Mouse (Mus musculus): Measurements from ENCODE around the gene Serpina3k.
"Not testable (repeated sequence)": the region's sequence is repeated elsewhere in the genome, so short reads cannot be mapped to it uniquely, and the experiment has no call there.

The Serpina3k gene

DNA sequence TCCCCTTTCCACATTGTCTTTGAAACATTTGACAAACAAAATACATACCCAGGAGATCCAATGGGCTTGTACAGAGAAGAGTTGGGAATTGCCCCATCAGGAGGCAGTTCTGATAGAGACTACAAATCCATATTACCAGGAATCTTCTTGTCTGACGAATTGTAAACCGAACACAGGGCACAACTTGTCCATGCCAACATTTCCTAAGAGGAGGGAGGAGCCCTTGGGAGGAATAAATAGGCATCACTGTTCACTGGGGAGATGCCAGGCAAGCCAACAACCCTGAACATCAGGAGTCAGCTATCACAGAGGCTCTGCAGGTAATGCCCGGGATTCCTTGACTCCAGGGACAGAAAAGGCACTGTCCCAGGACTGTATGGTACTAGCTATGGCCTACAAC lies at the start of gene Serpina3k, which contains the start of gene Serpina3m:
TSS of gene Serpina3k (plus strand) at position 261 of the 400 bp plus-strand sequence.
TSS of gene Serpina3m (plus strand) at position 261 of the 400 bp plus-strand sequence.
- not testable (repeated sequence) for TF ChIP-seq GATA4 (IDR thresholded peaks at IDR 0.05; ENCODE audit: insufficient replicate concordance, low read length)

DNA sequence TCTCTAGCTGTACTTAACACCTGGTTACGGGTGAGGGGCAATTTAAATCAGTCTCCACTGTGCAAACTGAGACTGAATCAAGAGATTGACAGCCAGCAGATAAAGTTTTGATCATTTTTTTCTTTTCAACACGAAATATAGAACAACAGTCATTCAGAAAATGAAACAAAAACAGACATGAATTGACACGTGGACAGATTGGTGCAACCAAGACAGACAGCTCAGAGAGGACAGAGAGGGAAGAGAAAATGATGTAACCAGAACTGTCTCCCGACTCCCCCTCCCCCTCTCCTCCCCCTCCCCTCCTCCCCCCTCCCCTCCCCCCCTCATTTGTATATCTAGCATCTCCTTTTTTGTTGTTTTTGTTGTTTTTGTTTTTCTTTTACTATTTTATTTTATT lies 48.4 kb upstream of the Serpina3k start:
- no peak for TF ChIP-seq GATA4 (IDR thresholded peaks at IDR 0.05; ENCODE audit: insufficient replicate concordance, low read length)

DNA sequence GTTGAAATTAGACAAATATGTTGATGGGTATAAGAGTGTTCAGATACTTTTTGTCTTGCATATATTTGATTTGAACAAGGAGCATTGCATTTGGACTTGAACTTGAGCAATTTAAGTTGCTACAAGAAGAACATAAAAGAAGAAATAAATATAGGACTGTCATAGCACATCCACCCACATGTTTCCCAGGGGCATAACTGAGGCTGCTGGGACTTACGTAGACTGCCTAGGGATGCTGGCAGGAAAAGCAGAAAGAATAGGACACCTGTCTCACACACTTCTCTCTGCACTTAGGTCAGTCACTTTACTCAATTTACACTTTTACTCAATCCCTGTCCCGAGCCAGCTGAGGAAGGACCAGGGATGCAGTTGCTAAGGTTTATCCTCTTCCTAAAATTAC lies 44.3 kb upstream of the Serpina3k start:
- no peak for TF ChIP-seq GATA4 (IDR thresholded peaks at IDR 0.05; ENCODE audit: insufficient replicate concordance, low read length)

DNA sequence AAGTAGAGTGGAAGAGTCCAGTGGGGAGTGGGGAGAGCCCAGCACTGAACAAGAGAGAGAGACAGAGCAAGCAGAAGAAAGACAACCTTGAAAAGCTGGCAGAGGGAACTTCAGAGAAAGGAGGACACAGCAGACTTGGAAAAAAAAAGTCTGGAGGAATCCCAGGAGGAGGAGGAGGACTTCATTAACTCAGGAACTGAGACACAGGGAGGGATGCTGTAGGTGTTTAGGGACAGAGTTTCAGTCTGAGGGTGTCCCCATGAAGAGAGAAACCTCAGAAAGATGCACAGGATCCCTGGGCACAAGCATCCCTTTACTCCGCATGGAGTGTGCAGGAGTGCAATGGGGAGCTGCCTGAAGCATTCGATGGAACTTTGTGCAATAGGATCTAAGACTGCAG lies 40.2 kb upstream of the Serpina3k start:
- no peak for TF ChIP-seq GATA4 (IDR thresholded peaks at IDR 0.05; ENCODE audit: insufficient replicate concordance, low read length)

DNA sequence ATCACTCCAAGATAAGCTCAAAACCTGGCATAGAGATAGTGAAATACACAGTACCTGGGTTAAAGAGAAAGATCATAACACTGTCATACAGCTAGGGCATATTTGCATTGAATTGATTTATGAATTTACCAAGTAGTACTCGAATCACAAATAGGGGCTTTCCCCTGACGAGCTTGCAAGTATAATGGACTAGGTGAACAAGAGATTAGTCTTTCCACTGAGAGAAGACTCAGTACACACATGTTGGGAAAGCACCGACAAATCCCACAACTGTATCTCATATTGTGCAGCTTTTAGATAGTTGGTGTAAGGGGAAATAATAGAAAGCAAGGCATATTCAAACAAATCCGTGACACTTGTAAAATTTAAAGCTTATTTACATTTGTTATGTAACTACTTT lies 32.3 kb upstream of the Serpina3k start:
- TF ChIP-seq GATA4 (IDR thresholded peaks at IDR 0.05; ENCODE audit: insufficient replicate concordance, low read length): no peak

DNA sequence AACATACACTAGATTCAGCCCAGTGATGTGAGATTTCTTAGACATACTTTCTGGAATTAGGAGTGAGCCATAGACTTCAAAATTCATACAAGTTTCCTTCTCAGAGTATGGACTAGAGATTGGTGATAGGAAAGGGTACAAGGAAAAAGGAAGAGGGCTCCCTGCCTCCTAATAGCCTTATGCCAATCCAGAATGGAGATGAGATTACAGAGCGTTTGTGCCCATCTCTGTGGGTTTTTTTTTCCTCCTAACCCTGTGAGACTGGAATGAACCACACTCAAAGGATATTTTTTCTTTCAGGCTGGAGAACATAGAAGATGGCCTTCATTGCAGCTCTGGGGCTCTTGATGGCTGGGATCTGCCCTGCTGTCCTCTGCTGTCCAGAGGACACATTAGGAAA lies 24.0 kb upstream of the Serpina3k start, which contains the start of gene Serpina3j:
TSS of gene Serpina3j (plus strand) at position 301 of the 400 bp plus-strand sequence.
- no peak for TF ChIP-seq GATA4 (IDR thresholded peaks at IDR 0.05; ENCODE audit: insufficient replicate concordance, low read length)

DNA sequence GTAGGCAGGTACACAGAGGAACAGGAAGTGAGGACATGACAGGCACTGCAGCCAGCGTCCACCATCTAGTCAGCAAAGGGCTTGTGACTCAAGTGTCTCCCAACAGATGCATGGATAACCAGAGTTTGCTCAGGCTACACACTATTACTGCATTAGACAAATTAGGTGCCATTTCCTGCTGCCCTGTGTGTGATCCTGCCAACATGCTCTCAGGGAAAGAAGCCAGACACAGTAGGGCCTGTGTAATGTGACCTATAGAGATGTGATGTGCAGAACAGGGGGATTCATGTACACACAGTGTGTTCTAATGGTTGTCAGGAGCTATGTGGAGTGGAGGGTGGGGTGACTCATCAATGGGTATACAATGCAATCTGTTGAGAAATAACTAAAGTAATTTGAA lies 15.8 kb upstream of the Serpina3k start:
- no peak for TF ChIP-seq GATA4 (IDR thresholded peaks at IDR 0.05; ENCODE audit: insufficient replicate concordance, low read length)

DNA sequence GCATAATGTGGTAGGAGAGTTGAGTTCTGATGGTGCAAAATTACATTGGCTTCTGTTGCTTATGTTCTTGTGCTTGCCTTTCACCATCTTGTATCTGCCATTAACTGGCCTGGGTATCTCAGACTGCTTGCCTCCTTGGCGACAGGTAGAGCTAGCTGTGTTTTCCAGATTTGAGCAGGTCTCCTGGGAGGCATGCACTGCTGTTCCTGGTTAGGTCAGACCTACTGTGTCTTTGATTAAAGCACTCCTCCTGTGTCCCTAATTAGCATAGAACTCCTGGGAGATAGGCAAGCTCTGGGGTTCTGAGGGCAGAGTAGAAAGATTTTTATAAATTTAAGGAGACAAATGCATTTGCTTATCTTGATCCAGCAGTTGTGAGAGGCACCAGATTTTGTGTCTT lies 6.6 kb upstream of the Serpina3k start:
- no peak for TF ChIP-seq GATA4 (IDR thresholded peaks at IDR 0.05; ENCODE audit: insufficient replicate concordance, low read length)

DNA sequence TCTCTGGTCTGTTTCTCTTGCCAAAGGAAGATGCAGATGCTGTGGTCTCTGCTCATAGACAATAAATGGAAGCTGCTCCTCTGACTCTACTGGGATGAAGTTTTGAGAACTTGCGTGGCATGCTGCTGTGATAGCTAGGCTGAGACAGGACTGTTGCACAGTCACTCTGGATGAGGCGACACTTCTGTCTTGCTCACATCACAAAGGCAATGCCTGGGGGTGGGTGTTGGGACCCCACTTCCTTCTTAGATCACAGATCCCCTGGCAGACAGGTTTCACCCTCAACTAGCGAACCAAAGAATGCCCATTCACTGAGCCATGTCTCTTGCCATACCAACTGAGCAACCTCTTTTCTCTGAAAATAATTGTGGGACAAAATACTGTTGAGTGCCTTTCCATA lies 419 bp downstream of the Serpina3k start:
- no peak for TF ChIP-seq GATA4 (IDR thresholded peaks at IDR 0.05; ENCODE audit: insufficient replicate concordance, low read length)

DNA sequence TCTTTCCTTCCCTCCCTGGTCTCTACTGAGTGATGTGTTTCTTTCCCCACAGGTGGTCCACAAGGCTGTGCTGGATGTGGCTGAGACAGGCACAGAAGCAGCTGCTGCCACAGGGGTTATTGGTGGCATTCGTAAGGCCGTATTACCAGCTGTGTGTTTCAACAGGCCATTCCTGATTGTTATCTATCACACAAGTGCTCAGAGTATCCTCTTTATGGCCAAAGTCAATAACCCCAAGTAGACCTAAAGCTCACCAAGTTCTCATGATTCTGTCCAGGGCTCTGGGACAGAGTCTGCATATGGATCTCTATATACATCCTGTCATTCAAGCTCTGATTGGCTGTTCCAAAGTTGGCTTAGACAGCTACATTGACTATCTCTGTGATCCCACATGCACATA lies 6.9 kb downstream of the Serpina3k start:
- no peak; the same call in 1 of the 2 replicates for TF ChIP-seq GATA4 (IDR thresholded peaks at IDR 0.05; ENCODE audit: insufficient replicate concordance, low read length)

DNA sequence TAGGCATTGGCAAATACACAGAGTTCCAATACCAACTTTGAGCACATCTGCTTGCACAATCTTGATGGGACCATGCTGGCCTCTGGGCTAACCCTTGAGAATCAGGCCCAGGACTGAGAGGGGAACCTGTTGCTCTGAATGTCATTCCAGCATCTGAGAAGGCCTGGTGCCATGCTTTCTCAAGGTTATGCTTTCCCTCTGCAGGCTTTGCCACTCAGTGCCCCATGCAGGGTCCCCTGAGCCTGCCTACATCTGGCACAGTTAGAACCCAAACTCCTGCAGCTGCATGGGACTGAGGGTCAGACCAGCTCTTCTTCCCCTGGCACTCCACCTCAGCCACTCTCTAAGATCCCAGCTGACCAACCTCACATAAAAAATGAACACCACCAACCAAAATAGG lies 7.4 kb downstream of the Serpina3k start:
- no peak for TF ChIP-seq GATA4 (IDR thresholded peaks at IDR 0.05; ENCODE audit: insufficient replicate concordance, low read length)

DNA sequence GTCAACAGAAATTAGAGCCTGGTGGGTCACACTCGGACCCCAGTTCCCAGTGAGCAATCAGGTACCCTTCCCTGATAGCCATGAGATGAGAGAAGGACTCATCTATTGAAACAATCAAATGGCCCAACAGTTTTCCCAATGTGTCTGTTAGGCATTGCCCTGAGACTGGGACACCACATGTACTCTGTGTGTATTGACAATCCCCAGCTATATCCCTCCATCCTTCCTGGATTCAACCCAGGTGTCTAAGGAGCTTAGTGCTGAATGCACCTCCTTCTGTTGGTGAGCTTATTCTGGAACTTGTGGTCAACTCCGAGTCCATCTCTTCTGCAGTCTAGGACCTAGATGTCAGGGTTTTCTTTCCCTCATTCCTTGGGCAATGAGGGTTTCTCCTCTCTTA lies 8.8 kb downstream of the Serpina3k start:
- no peak for TF ChIP-seq GATA4 (IDR thresholded peaks at IDR 0.05; ENCODE audit: insufficient replicate concordance, low read length)

DNA sequence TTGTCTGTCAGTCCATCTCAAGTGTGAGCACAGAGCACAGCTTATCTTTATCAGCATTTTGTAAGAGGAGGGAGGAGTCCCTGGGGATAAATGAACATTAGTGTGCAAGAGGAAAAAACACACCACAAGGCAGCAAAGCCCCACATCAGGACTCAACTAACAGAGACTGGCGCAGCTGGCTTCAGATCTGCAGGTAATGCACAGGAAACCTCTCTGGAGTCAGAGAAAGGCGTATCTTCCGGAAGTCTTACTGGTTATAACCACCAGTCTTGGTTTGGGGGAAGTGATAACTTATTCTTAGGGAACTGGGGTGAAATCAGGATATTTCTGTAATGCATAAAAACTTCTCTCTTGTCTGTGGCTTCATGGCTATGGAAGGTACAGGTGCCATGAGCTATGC lies 17.7 kb downstream of the Serpina3k start:
- no peak for TF ChIP-seq GATA4 (IDR thresholded peaks at IDR 0.05; ENCODE audit: insufficient replicate concordance, low read length)

DNA sequence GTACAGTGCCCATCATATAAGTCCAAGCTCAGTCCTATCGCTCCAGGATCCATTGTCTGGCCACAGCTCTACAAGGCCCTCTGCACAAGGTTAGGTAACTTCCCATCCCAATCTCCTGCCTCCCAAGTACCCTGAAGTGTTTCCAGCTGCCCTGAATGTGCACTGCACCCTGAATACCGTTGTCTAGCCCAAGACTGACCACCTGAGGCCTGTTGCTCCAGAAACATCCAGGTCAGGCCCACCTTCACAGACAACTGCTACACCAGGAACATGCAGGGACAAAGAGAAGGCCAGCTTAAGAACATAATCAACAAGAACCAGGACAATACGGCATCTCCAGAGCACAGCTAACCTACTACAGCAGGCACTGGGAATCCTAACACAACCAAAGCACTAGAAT lies 31.7 kb downstream of the Serpina3k start:
- TF ChIP-seq GATA4 (IDR thresholded peaks at IDR 0.05; ENCODE audit: insufficient replicate concordance, low read length): no peak

DNA sequence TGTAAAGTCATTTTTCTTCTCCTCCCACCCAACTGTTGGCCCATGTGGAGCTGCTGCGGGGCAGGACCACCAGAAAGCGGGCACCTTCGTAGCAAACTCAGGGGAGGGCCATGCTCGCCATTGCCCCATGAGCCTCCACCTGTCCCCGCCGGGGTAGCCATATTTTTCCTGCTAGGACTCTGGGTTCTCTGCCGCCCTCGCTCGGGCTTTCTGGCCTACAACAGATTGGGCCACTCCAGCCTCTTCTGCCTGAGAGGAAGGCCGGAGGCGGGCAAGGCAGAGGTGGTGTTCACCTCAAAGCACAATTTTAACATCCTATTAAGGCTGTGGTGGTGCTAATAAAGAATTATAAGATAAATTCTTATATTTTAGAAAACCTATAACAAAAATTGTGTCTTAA lies 41.6 kb downstream of the Serpina3k start:
- no peak for TF ChIP-seq GATA4 (IDR thresholded peaks at IDR 0.05; ENCODE audit: insufficient replicate concordance, low read length)

DNA sequence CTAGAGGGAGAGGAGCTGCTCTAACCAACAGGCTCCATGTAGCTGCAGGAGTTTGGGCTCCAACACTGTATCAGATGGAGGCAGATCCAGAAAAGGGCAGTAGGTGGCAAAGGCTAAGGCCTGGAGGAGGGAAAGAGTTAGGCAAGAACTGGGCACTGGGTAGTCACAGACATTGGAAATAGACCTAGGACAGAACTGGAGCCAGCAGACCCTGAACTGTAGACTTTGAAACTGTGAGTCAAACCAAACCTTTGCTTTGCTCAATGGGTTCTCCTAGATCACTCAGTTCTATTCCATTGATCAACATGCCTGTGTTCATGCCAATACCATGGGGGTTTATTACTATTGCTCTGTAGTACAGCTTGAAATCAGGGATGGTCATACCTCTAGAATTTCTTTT lies 47.7 kb downstream of the Serpina3k start:
- TF ChIP-seq GATA4 (IDR thresholded peaks at IDR 0.05; ENCODE audit: insufficient replicate concordance, low read length): peak; percentile 29; the same call in 1 of the 2 replicates

DNA sequence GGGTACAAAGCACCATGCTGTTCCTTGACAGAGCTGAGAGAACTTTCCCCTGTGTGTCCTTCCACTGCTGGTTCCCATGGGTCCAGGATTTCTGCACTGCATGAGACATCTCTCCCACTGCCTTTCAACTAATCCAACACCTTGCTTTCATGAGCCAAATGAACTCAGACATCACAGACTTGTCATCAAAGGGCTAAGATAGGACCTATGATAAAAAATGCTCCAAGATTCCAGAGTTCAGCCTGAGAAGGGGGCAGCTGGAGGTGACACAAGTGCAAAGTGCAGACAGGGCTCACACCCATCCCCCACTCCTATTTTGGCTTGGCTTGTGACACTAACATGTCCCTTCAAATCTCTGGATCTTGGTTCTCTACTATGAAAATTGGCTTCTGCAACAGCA lies 50.2 kb downstream of the Serpina3k start:
- peak; percentile 74; the same call in 1 of the 2 replicates for TF ChIP-seq GATA4 (IDR thresholded peaks at IDR 0.05; ENCODE audit: insufficient replicate concordance, low read length)

All from liver, adult (tissue).